Mouse (Mus musculus) kidney, adult 2 months (tissue): ENCODE data around the gene Fnbp1l. TPM values are rescaled to one million over a fixed set of nuclear protein-coding genes. Genes with fewer than 3 reads are reported as not detected.

Experiments used
- DNase-seq: peaks from one replicate; pipeline ENCODE4 v3.0.0; 2021
- H3K27ac ChIP-seq: fragments of 200-500 bp; 2 replicates; pipeline ENCODE4 v1.5.1; 2012; ENCODE audit warnings: low read depth, low read length, control low read depth, inconsistent platforms; ENCODE audit not compliant: insufficient read depth
- H3K27me3 ChIP-seq: fragments of 200-500 bp; replicated peaks from 2 replicates; pipeline ENCODE4 v1.6.1; 2012; ENCODE audit warnings: mild to moderate bottlenecking, moderate library complexity, low read length, inconsistent platforms; ENCODE audit not compliant: control insufficient read depth, insufficient read depth
- H3K36me3 ChIP-seq: fragments of 200-500 bp; 2 replicates; pipeline ENCODE4 v1.6.1; 2012; ENCODE audit warnings: mild to moderate bottlenecking, moderate library complexity, low read length, inconsistent platforms; ENCODE audit not compliant: control insufficient read depth, insufficient read depth
- H3K4me1 ChIP-seq: fragments of 200-500 bp; 2 replicates; pipeline ENCODE4 v1.6.1; 2011; ENCODE audit warnings: low read length; ENCODE audit not compliant: control insufficient read depth, insufficient read depth
- H3K4me3 ChIP-seq: fragments of 200-500 bp; 2 replicates; pipeline ENCODE4 v1.5.1; 2011; ENCODE audit warnings: mild to moderate bottlenecking, low read depth, low read length, control low read depth; ENCODE audit not compliant: insufficient read depth
- CTCF ChIP-seq: fragments of 200-500 bp; conservative IDR thresholded peaks from 2 replicates; pipeline ENCODE4 v1.5.1; 2011; ENCODE audit warnings: low read depth, mild to moderate bottlenecking, control low read depth, low read length, moderate library complexity, mixed read lengths; ENCODE audit not compliant: insufficient read depth, insufficient read length
- POLR2A ChIP-seq: fragments of 200-500 bp; IDR thresholded peaks from one replicate; pipeline ENCODE4 v1.6.1; 2011; ENCODE audit warnings: low read depth, low read length, control low read depth
- WGBS: fragments of 180-500 bp; shearing (Covaris S2); methylation state at CpG from one replicate; pipeline ENCODE4 v1.1.7; 2018; 5-methylcytosine and 5-hydroxymethylcytosine counted together
- polyA plus RNA-seq: library from polyadenylated mRNA; depleted of rRNA; stranded (reverse); fragments of >200 nt; gene quantifications from 2 replicates; pipeline ENCODE4 v1.2.3, GENCODE M21; 2012; rRNA removed

Fnbp1l gene
- 18.5 and 23.0 TPM in 2 replicates for polyA plus RNA-seq

- Histone ChIP-seq H3K4me1 (peaks cover 19% of the 10 kb centered on the region; the same call in 1 of the 2 replicates), H3K27ac (peak within 1 kb of the TSS; percentile 99), H3K36me3 (no peaks in the 10 kb centered on the region), H3K27me3 (no peaks in the 10 kb centered on the region), H3K4me3 (peak within 1 kb of the TSS; percentile 91)
- WGBS = 1% methylated on average over 106 of the region's 118 CpGs
- peak; percentile 87 for DNase-seq
- TF ChIP-seq POLR2A = peak; percentile 78
- no peak for TF ChIP-seq CTCF
These were observed at the start of gene Fnbp1l for GRCm38 (mm10) chr3:122618991-122619930. TSS of gene Fnbp1l (minus strand) at chr3:122619715.

GRCm38 (mm10) chr3:122660795-122661194, 41.3 kb upstream of the Fnbp1l start:
- H3K4me1 ChIP-seq = no peaks in the 10 kb centered on the region
- DNase-seq = no peak
- H3K36me3 ChIP-seq = no peaks in the 10 kb centered on the region
- H3K27me3 ChIP-seq = no peaks in the 10 kb centered on the region
- WGBS = 85% methylated on average over 2 of the region's 2 CpGs
- no peak overlapping the region for H3K27ac ChIP-seq
- no peak for TF ChIP-seq POLR2A
- no peak for TF ChIP-seq CTCF
- no peak overlapping the region for H3K4me3 ChIP-seq

GRCm38 (mm10) chr3:122659261-122659917, 39.9 kb upstream of the Fnbp1l start:
- Histone ChIP-seq H3K27ac (no peak overlapping the region), H3K4me3 (no peak overlapping the region), H3K27me3 (no peaks in the 10 kb centered on the region), H3K36me3 (no peaks in the 10 kb centered on the region), H3K4me1 (no peaks in the 10 kb centered on the region)
- TF ChIP-seq POLR2A = no peak
- no peak for TF ChIP-seq CTCF
- no peak for DNase-seq
- WGBS = 92% methylated on average over 5 of the region's 5 CpGs

GRCm38 (mm10) chr3:122647195-122647837, 27.8 kb upstream of the Fnbp1l start:
- TF ChIP-seq POLR2A (no peak), CTCF (no peak)

GRCm38 (mm10) chr3:122640286-122640685, 20.8 kb upstream of the Fnbp1l start:
- no peaks in the 10 kb centered on the region for H3K36me3 ChIP-seq
- H3K27me3 ChIP-seq = no peaks in the 10 kb centered on the region
- no peak for DNase-seq
- H3K4me1 ChIP-seq = peaks cover 11% of the 10 kb centered on the region; the same call in 1 of the 2 replicates
- H3K27ac ChIP-seq = no peak overlapping the region
- no peak overlapping the region for H3K4me3 ChIP-seq
- TF ChIP-seq CTCF (no peak), POLR2A (no peak)

More at GRCm38 (mm10) chr3:122647195-122647837, 27.8 kb upstream of the Fnbp1l start:
- WGBS = 29% methylated on average over 13 of the region's 13 CpGs
- Histone ChIP-seq H3K27ac (peak overlapping the region; percentile 57), H3K27me3 (no peaks in the 10 kb centered on the region), H3K4me3 (peak overlapping the region; percentile 5; the same call in 1 of the 2 replicates), H3K36me3 (no peaks in the 10 kb centered on the region), H3K4me1 (peaks cover 2% of the 10 kb centered on the region; the same call in 1 of the 2 replicates)
- peak; percentile 81 for DNase-seq

GRCm38 (mm10) chr3:122639197-122639475, 19.6 kb upstream of the Fnbp1l start:
- H3K27ac ChIP-seq = no peak overlapping the region
- no peaks in the 10 kb centered on the region for H3K27me3 ChIP-seq
- WGBS = 86% methylated on average over 2 of the region's 2 CpGs
- TF ChIP-seq POLR2A = no peak
- TF ChIP-seq CTCF = no peak
- no peak overlapping the region for H3K4me3 ChIP-seq
- no peak for DNase-seq
- no peaks in the 10 kb centered on the region for H3K36me3 ChIP-seq
- H3K4me1 ChIP-seq = peaks cover 15% of the 10 kb centered on the region; the same call in 1 of the 2 replicates
